ENCODE assay signal across 18 mouse cellular contexts in the genomic region with DNA sequence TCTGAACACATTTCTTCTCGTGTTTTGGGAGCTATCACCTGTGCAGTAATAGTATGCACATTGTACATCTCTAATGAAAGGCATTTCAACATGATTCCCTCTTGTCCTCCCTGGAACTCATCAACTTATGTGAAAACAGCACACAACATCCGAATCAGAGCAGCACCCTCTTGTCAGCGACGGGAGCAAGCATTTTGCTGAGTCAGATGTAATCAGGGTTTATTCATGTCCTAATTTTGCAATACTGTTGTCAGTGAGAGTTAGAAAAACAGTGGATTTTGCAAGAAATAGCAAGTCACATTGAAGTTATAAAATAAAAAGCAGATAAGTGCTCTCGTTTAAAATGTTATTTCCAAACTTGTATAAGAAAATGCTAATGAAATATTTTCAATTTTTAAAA. TPM values are rescaled to one million over a fixed set of nuclear protein-coding genes. Genes with fewer than 3 reads are reported as not detected.
"Had no signal": no experiment of that assay in that cellular context is flagged by ENCODE, and none has a peak within 500 bp of the region (broad histone marks: within the 10 kb centered on the region; RNA-seq: fewer than 3 reads in every experiment).

No protein-coding gene starts in this region.

- H3K4me3 ChIP-seq: limb, embryonic 13.5 days; liver, embryonic 15.5 days; midbrain, embryonic 12.5 days had no signal

- H3K9me3 ChIP-seq: limb, embryonic 13.5 days; liver, embryonic 15.5 days; midbrain, embryonic 12.5 days had no signal

- H3K36me3 ChIP-seq: limb, embryonic 13.5 days; liver, embryonic 15.5 days; midbrain, embryonic 12.5 days had no signal

- H3K4me2 ChIP-seq: limb, embryonic 13.5 days; liver, embryonic 11.5 days; liver, embryonic 15.5 days; lung, embryonic 14.5 days; midbrain, embryonic 12.5 days had no signal

- DNase-seq: kidney, adult 18-20 months; kidney, postnatal 10 days; left cerebral cortex, postnatal 4 days; lung, embryonic 14.5 days; right cerebral cortex, adult 18-20 months; right cerebral cortex, postnatal 25 days; thymus, adult 18-20 months; thymus, postnatal 14 days had no signal

- H3K27ac ChIP-seq: limb, embryonic 13.5 days; liver, embryonic 15.5 days; midbrain, embryonic 12.5 days had no signal

- H3K9ac ChIP-seq: limb, embryonic 13.5 days; liver, embryonic 15.5 days; lung, embryonic 14.5 days; midbrain, embryonic 12.5 days had no signal

RNA-seq across cellular contexts. Expression of a gene that starts 6.4 kb away (rescaled TPM):
- total RNA-seq: megakaryocyte-erythroid progenitor cell, adult 5-6 weeks had no signal
- polyA plus RNA-seq: kidney, embryonic 14.5 days; lung, embryonic 14.5 days had no signal

RNA-seq across cellular contexts. Expression of a gene that starts 14.1 kb away (rescaled TPM):
- total RNA-seq: left cerebral cortex, postnatal 10 days; left cerebral cortex, postnatal 4 days; megakaryocyte-erythroid progenitor cell, adult 5-6 weeks; midbrain, postnatal 0 days had no signal
- polyA plus RNA-seq: liver, embryonic 15.5 days; midbrain, postnatal 0 days; neural tube, embryonic 14.5 days; small intestine, adult 2 months had no signal
